Mouse (Mus musculus): Measurements from ENCODE around the gene Dio2. TPM values are rescaled to one million over a fixed set of nuclear protein-coding genes. Genes with fewer than 3 reads are reported as not detected.

The Dio2 gene
- total and polyA plus RNA-seq, 3 experiments = not detected

GRCm38 (mm10) chr12:90744752-90745151, 6.5 kb upstream of the Dio2 start:
- no peak for TF ChIP-seq ELF1 (IDR thresholded peaks at IDR 0.05; ENCODE audit: low read depth, low read length)
- TF ChIP-seq NELFE (IDR thresholded peaks at IDR 0.05; ENCODE audit: low read depth, low read length) = no peak
- no peak for TF ChIP-seq BHLHE40 (IDR thresholded peaks at IDR 0.05; ENCODE audit: low read depth, low read length)
- TF ChIP-seq EP300 (IDR thresholded peaks at IDR 0.05; ENCODE audit: low read length) = no peak
- TF ChIP-seq MYC (IDR thresholded peaks at IDR 0.05; ENCODE audit: low read depth, low read length) = no peak
- no peak for TF ChIP-seq MAFK (IDR thresholded peaks at IDR 0.05; ENCODE audit: insufficient replicate concordance, low read length)
- TF ChIP-seq UBTF (IDR thresholded peaks at IDR 0.05; ENCODE audit: low read depth, low read length) = no peak
- TF ChIP-seq POLR2A (IDR thresholded peaks at IDR 0.05; ENCODE audit: low read depth, low read length) = no peak
- TF ChIP-seq MEF2A (IDR thresholded peaks at IDR 0.05; ENCODE audit: borderline replicate concordance, low read depth, low read length) = no peak
- no peak for TF ChIP-seq TCF12 (IDR thresholded peaks at IDR 0.05; ENCODE audit: low read depth, low read length)
- no peak for TF ChIP-seq SMC3 (IDR thresholded peaks at IDR 0.05; ENCODE audit: low read depth, low read length)
- TF ChIP-seq MXI1 (IDR thresholded peaks at IDR 0.05; ENCODE audit: low read depth, low read length) = no peak
- TF ChIP-seq PAX5 (IDR thresholded peaks at IDR 0.05; ENCODE audit: low read length) = no peak
- TF ChIP-seq RAD21 (IDR thresholded peaks at IDR 0.05; ENCODE audit: low read depth, low read length) = no peak
- no peak for TF ChIP-seq POLR2AphosphoS2 (IDR thresholded peaks at IDR 0.05; ENCODE audit: low read depth, low read length)
- no peak for TF ChIP-seq SIN3A (IDR thresholded peaks at IDR 0.05; ENCODE audit: low read length)
- no peak for TF ChIP-seq CHD2 (IDR thresholded peaks at IDR 0.05; ENCODE audit: low read length)
- TF ChIP-seq E2F4 (IDR thresholded peaks at IDR 0.05; ENCODE audit: insufficient replicate concordance, low read depth, low read length) = no peak
- no peak for TF ChIP-seq KAT2A (IDR thresholded peaks at IDR 0.05; ENCODE audit: insufficient replicate concordance, low read length)
- no peak for TF ChIP-seq ZMIZ1 (IDR thresholded peaks at IDR 0.05; ENCODE audit: low read depth, low read length)
- Histone ChIP-seq H3K36me3 (replicated peaks in 1 of 2; ENCODE audit: control insufficient read depth in 1 of 2, insufficient read depth in 1 of 2, low read length in 1 of 2) (no peaks in the 10 kb centered on the region), H3K27ac (ENCODE audit: insufficient read depth, low read depth) (no peak overlapping the region), H3K4me1 (ENCODE audit: control insufficient read depth in 1 of 2, insufficient read depth in 2 of 2) (peaks cover 0 to 10% of the 10 kb centered on the region in 2 experiments; a peak in 2 of 4 replicates), H3K79me2 (replicated peaks; ENCODE audit: control insufficient read depth, extremely low read depth, insufficient read depth, poor library complexity, severe bottlenecking) (no peaks in the 10 kb centered on the region), H3K9me3 (replicated peaks; ENCODE audit: low read length) (no peaks in the 10 kb centered on the region), H3K4me2 (ENCODE audit: insufficient read depth, low read depth, poor library complexity, severe bottlenecking) (no peak overlapping the region), H3K4me3 (replicated peaks in 1 of 3; ENCODE audit: low read depth in 2 of 3, low read length in 2 of 3, poor library complexity in 1 of 3) (no peak overlapping the region), H3K27me3 (replicated peaks) (no peaks in the 10 kb centered on the region), H3K9ac (ENCODE audit: insufficient read depth, low read depth) (no peak overlapping the region)
- dilution Hi-C loops (cut with MboI; ENCODE audit: extremely low pct_ligation_motif_present, extremely low pct_unique_long_range_greater_than_20kb, low sequenced_read_pairs) = no loop called here
- DNase-seq (ENCODE audit: extremely low read depth) = no peak
- in situ Hi-C loops (cut with MboI; ENCODE audit: low pct_ligation_motif_present, low pct_unique_long_range_greater_than_20kb, low sequenced_read_pairs) = loop anchor here (10.0 to 25.0 kb wide), 3 partner anchors 182 to 570 kb away; no protein-coding TSS in a partner anchor

- H3K27ac ChIP-seq (ENCODE audit: insufficient read depth, low read depth) = no peak overlapping the region
- H3K79me2 ChIP-seq (replicated peaks; ENCODE audit: control insufficient read depth, extremely low read depth, insufficient read depth, poor library complexity, severe bottlenecking) = no peaks in the 10 kb centered on the region
- no peak for TF ChIP-seq POLR2A (IDR thresholded peaks at IDR 0.05; ENCODE audit: low read depth, low read length)
- H3K9ac ChIP-seq (ENCODE audit: insufficient read depth, low read depth) = no peak overlapping the region
- H3K4me2 ChIP-seq (ENCODE audit: insufficient read depth, low read depth, poor library complexity, severe bottlenecking) = no peak overlapping the region
- no peaks in the 10 kb centered on the region for H3K36me3 ChIP-seq (replicated peaks in 1 of 2; ENCODE audit: control insufficient read depth in 1 of 2, insufficient read depth in 1 of 2, low read length in 1 of 2)
- no peak overlapping the region for H3K4me3 ChIP-seq (replicated peaks in 1 of 3; ENCODE audit: low read depth in 2 of 3, low read length in 2 of 3, poor library complexity in 1 of 3)
- no peaks in the 10 kb centered on the region for H3K9me3 ChIP-seq (replicated peaks; ENCODE audit: low read length)
- no peaks in the 10 kb centered on the region for H3K27me3 ChIP-seq (replicated peaks)
- in situ Hi-C loops (cut with MboI; ENCODE audit: low pct_ligation_motif_present, low pct_unique_long_range_greater_than_20kb, low sequenced_read_pairs) = loop anchor here (10.0 to 25.0 kb wide), 3 partner anchors 181 to 571 kb away; no protein-coding TSS in a partner anchor
- DNase-seq (ENCODE audit: extremely low read depth) = no peak
- dilution Hi-C loops (cut with MboI; ENCODE audit: extremely low pct_ligation_motif_present, extremely low pct_unique_long_range_greater_than_20kb, low sequenced_read_pairs) = no loop called here
- peaks cover 0 to 13% of the 10 kb centered on the region in 2 experiments; a peak in 2 of 4 replicates for H3K4me1 ChIP-seq (ENCODE audit: control insufficient read depth in 1 of 2, insufficient read depth in 2 of 2)
Observed at GRCm38 (mm10) chr12:90743633-90744032, 5.4 kb upstream of the Dio2 start.
